Mouse (Mus musculus): ENCODE data around the gene Lhfp.

DNA sequence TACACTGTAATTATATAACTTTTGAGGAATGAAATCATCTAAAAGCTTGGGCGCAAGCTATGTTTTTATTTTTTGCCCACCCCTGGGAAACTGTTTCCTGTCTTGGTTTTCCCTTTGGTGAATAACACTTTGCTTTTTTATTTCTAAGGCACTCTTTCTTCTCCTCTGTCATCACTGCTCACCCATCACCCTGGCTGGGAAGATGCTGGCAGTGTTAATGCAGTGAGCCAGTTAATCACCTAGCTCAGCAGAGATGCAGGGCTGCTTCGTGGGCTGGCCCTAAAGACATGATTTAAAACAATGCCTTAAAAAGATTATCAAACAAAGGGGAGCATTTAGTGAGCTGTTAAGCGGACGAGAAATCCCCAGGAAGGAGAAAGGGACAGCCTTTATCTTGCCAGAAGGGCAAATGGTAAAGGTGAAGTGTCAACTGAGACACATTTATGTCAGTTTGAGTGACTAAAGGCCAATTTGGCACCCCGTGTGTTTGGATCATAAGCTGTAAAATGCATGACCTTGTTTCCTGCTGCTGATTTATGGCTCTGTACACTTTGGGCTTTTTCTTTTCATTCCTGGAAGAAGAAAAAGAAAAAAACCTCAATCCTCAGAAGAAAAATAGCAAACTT, 60.9 kb downstream of the Lhfp start:
- TF ChIP-seq CTCF (IDR thresholded peaks at IDR 0.05; ENCODE audit: low read depth, low read length), result no peak
- TF ChIP-seq POLR2A (IDR thresholded peaks at IDR 0.05; ENCODE audit: insufficient read depth, low read length), result no peak

All from ES-Bruce4 (cell line).